Mouse (Mus musculus) midbrain, embryonic 12.5 days (tissue): Measurements from ENCODE around the gene Ptpn11. TPM values are rescaled to one million over a fixed set of nuclear protein-coding genes. Genes with fewer than 3 reads are reported as not detected.
"Not testable (repeated sequence)": the region's sequence is repeated elsewhere in the genome, so short reads cannot be mapped to it uniquely, and the experiment has no call there.

Source experiments
- ATAC-seq: fragments of 200-750 bp; cut with Nextera tagmentation; 2 replicates; pipeline ENCODE4 v1.8.0; 2017; ENCODE audit warnings: low read depth, moderate TSS enrichment, moderate library complexity; ENCODE audit not compliant: low FRiP score
- H3K27ac ChIP-seq: fragments of 300-500 bp; sonication (generic); replicated peaks from 2 replicates; pipeline ENCODE4 v1.5.1; 2016; ENCODE audit warnings: mild to moderate bottlenecking
- H3K27me3 ChIP-seq: fragments of 300-500 bp; sonication (generic); 2 replicates; pipeline ENCODE4 v1.6.1; 2016; ENCODE audit warnings: mild to moderate bottlenecking
- H3K36me3 ChIP-seq: fragments of 300-500 bp; sonication (generic); 2 replicates; pipeline ENCODE4 v1.6.1; 2016
- H3K4me1 ChIP-seq: fragments of 300-500 bp; sonication (generic); 2 replicates; pipeline ENCODE4 v1.6.1; 2016
- H3K4me2 ChIP-seq: fragments of 300-500 bp; sonication (generic); replicated peaks from 2 replicates; pipeline ENCODE4 v1.6.1; 2016; ENCODE audit warnings: mild to moderate bottlenecking, moderate library complexity
- H3K4me3 ChIP-seq: fragments of 300-500 bp; sonication (generic); 2 replicates; pipeline ENCODE4 v1.5.1; 2016; ENCODE audit warnings: mild to moderate bottlenecking
- H3K9ac ChIP-seq: fragments of 300-500 bp; sonication (generic); replicated peaks from 2 replicates; pipeline ENCODE4 v1.6.1; 2016; ENCODE audit warnings: mild to moderate bottlenecking, moderate library complexity
- H3K9me3 ChIP-seq: fragments of 300-500 bp; sonication (generic); 2 replicates; pipeline ENCODE4 v1.6.1; 2016; ENCODE audit warnings: mild to moderate bottlenecking
- WGBS: fragments of 180-500 bp; shearing (Covaris S2); methylation state at CpG from one replicate; pipeline ENCODE4 v1.1.7; 2016; 5-methylcytosine and 5-hydroxymethylcytosine counted together
- polyA plus RNA-seq: library from polyadenylated mRNA; unstranded; fragments of >200 nt; fragmentation: Nextera tagmentation; extraction: Ambion mirVana; gene quantifications from 2 replicates; pipeline ENCODE4 v1.2.1, GENCODE M21; 2016

Ptpn11 gene
- polyA plus RNA-seq, 1 experiment from 2014 or later: 24.1 TPM

DNA sequence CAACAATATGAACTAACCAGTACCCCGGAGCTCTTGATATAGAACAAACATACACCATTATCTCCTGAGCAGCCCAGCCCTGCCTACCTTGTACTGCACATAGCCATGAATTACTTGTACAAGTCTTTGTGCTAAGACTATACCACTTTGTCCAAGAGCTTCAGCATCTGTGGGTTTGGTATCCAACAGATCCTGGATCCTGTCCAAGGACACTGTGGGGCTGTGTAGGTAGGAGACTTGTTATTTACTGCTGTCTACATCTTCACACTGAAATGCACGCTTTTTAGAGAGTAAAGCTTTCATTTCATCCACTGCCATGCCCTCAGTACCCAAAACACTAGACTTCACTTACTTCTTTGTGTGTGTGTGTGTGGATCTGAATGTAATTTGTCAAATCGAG lies 33.7 kb upstream of the Ptpn11 start:
- 85% methylated on average over 3 of the region's 3 CpGs for WGBS

DNA sequence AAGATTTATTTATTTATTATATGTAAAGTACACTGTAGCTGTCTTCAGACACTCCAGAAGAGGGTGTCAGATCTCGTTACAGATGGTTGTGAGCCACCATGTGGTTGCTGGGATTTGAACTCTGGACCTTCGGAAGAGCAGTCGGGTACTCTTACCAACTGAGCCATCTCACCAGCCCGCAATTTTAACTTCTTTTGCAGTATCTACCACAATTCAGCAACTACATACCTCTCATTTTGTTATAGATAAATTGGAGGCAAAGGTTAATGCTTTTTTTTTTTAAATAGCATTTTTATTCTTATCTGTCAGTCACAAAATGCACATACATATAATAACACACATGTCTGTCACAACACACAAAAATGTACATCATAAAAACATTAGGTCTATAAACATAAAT lies 32.8 kb upstream of the Ptpn11 start:
- not testable (repeated sequence) for ATAC-seq, H3K4me3 ChIP-seq, H3K36me3 ChIP-seq, H3K27me3 ChIP-seq, H3K9me3 ChIP-seq, H3K27ac ChIP-seq, H3K4me2 ChIP-seq, H3K9ac ChIP-seq
- 91% methylated on average over 4 of the region's 4 CpGs for WGBS
- H3K4me1 ChIP-seq: peaks cover 13% of the 10 kb centered on the region

More for the DNA sequence above, 33.7 kb upstream of the Ptpn11 start:
- H3K9me3 ChIP-seq: no peaks in the 10 kb centered on the region
- H3K9ac ChIP-seq: no peak overlapping the region
- no peak overlapping the region for H3K27ac ChIP-seq
- ATAC-seq: no peak
- H3K4me3 ChIP-seq: no peak overlapping the region
- no peak overlapping the region for H3K4me2 ChIP-seq
- no peaks in the 10 kb centered on the region for H3K36me3 ChIP-seq
- peaks cover 13% of the 10 kb centered on the region for H3K4me1 ChIP-seq
- H3K27me3 ChIP-seq: no peaks in the 10 kb centered on the region

GRCm38 (mm10) chr5:121221328-121221850 lies 30.2 kb upstream of the Ptpn11 start:
- H3K4me2 ChIP-seq: peak overlapping the region; percentile 89
- peaks cover 13% of the 10 kb centered on the region for H3K4me1 ChIP-seq
- peak overlapping the region; percentile 95 for H3K9ac ChIP-seq
- H3K9me3 ChIP-seq: no peaks in the 10 kb centered on the region
- peak overlapping the region; percentile 95 for H3K4me3 ChIP-seq
- WGBS: 15% methylated on average over 22 of the region's 23 CpGs
- ATAC-seq: 0 out of 2 replicates have a peak, but pooled peaks have one; percentile 10
- no peaks in the 10 kb centered on the region for H3K36me3 ChIP-seq
- H3K27ac ChIP-seq: peak overlapping the region; percentile 92
- no peaks in the 10 kb centered on the region for H3K27me3 ChIP-seq

GRCm38 (mm10) chr5:121220732-121221301 lies 29.6 kb upstream of the Ptpn11 start:
- peak overlapping the region; percentile 92 for H3K27ac ChIP-seq
- H3K9me3 ChIP-seq: no peaks in the 10 kb centered on the region
- ATAC-seq: peak; percentile 65
- H3K4me1 ChIP-seq: peaks cover 13% of the 10 kb centered on the region
- peak overlapping the region; percentile 95 for H3K4me3 ChIP-seq
- peak overlapping the region; percentile 95 for H3K9ac ChIP-seq
- WGBS: under 1% methylated on average over 26 of the region's 38 CpGs
- H3K4me2 ChIP-seq: peak overlapping the region; percentile 89
- H3K36me3 ChIP-seq: no peaks in the 10 kb centered on the region
- H3K27me3 ChIP-seq: no peaks in the 10 kb centered on the region

- Histone ChIP-seq H3K4me3 (peak within 1 kb of the TSS; percentile 95), H3K27ac (peak within 1 kb of the TSS; percentile 92), H3K4me2 (peak within 1 kb of the TSS; percentile 89), H3K4me1 (peaks cover 13% of the 10 kb centered on the region), H3K9me3 (no peaks in the 10 kb centered on the region), H3K36me3 (no peaks in the 10 kb centered on the region), H3K27me3 (no peaks in the 10 kb centered on the region), H3K9ac (peak within 1 kb of the TSS; percentile 95)
- under 1% methylated on average over 43 of the region's 90 CpGs for WGBS
- peak; percentile 89 for ATAC-seq
Measured at GRCm38 (mm10) chr5:121219980-121220731, 29.0 kb upstream of the Ptpn11 start, which contains the start of gene Hectd4. Gene Hectd4 (plus strand): TSS chr5:121220219.

GRCm38 (mm10) chr5:121219190-121219589 lies 28.0 kb upstream of the Ptpn11 start:
- H3K27ac ChIP-seq: no peak overlapping the region

GRCm38 (mm10) chr5:121217313-121217634 lies 26.1 kb upstream of the Ptpn11 start:
- no peak overlapping the region for H3K4me2 ChIP-seq
- no peaks in the 10 kb centered on the region for H3K9me3 ChIP-seq
- no peaks in the 10 kb centered on the region for H3K27me3 ChIP-seq
- H3K27ac ChIP-seq: no peak overlapping the region
- no peak overlapping the region for H3K4me3 ChIP-seq
- H3K36me3 ChIP-seq: peaks cover 7% of the 10 kb centered on the region
- H3K9ac ChIP-seq: no peak overlapping the region
- WGBS: 81% methylated on average over 2 of the region's 2 CpGs
- peaks cover 8% of the 10 kb centered on the region for H3K4me1 ChIP-seq
- no peak for ATAC-seq

More at GRCm38 (mm10) chr5:121219190-121219589, 28.0 kb upstream of the Ptpn11 start:
- ATAC-seq: no peak
- Histone ChIP-seq H3K4me1 (peaks cover 13% of the 10 kb centered on the region), H3K36me3 (no peaks in the 10 kb centered on the region), H3K4me3 (no peak overlapping the region), H3K27me3 (no peaks in the 10 kb centered on the region), H3K4me2 (no peak overlapping the region), H3K9me3 (no peaks in the 10 kb centered on the region), H3K9ac (no peak overlapping the region)
- WGBS: 92% methylated on average over 1 of the region's 1 CpGs

GRCm38 (mm10) chr5:121216584-121217312 lies 25.6 kb upstream of the Ptpn11 start:
- H3K9me3 ChIP-seq, H3K4me1 ChIP-seq, H3K4me3 ChIP-seq, ATAC-seq, H3K4me2 ChIP-seq, H3K27me3 ChIP-seq, H3K27ac ChIP-seq, H3K9ac ChIP-seq: not testable (repeated sequence)
- WGBS: 83% methylated on average over 9 of the region's 9 CpGs
- H3K36me3 ChIP-seq: peaks cover 12% of the 10 kb centered on the region

- H3K4me2 ChIP-seq: no peak overlapping the region
- H3K27me3 ChIP-seq: no peaks in the 10 kb centered on the region
- no peak overlapping the region for H3K27ac ChIP-seq
- peaks cover under 1% of the 10 kb centered on the region; the same call in 1 of the 2 replicates for H3K4me1 ChIP-seq
- no peak overlapping the region for H3K9ac ChIP-seq
- H3K4me3 ChIP-seq: no peak overlapping the region
- ATAC-seq: no peak
- peaks cover 19% of the 10 kb centered on the region for H3K36me3 ChIP-seq
- no peaks in the 10 kb centered on the region for H3K9me3 ChIP-seq
- WGBS: 80% methylated on average over 12 of the region's 12 CpGs
Measured at GRCm38 (mm10) chr5:121216126-121216446, 24.9 kb upstream of the Ptpn11 start.

GRCm38 (mm10) chr5:121215380-121216125 lies 24.4 kb upstream of the Ptpn11 start:
- Histone ChIP-seq H3K27me3 (no peaks in the 10 kb centered on the region), H3K9me3 (no peaks in the 10 kb centered on the region), H3K4me1 (no peaks in the 10 kb centered on the region), H3K4me3 (no peak overlapping the region), H3K4me2 (no peak overlapping the region), H3K9ac (no peak overlapping the region), H3K27ac (no peak overlapping the region), H3K36me3 (peaks cover 24% of the 10 kb centered on the region)
- no peak for ATAC-seq
- 49% methylated on average over 13 of the region's 13 CpGs for WGBS

- no peaks in the 10 kb centered on the region for H3K27me3 ChIP-seq
- H3K9me3 ChIP-seq: no peaks in the 10 kb centered on the region
- H3K36me3 ChIP-seq: peaks cover 33% of the 10 kb centered on the region
- H3K4me2 ChIP-seq: no peak overlapping the region
- WGBS: 59% methylated on average over 7 of the region's 7 CpGs
- H3K9ac ChIP-seq: no peak overlapping the region
- ATAC-seq: no peak
- no peak overlapping the region for H3K4me3 ChIP-seq
- H3K27ac ChIP-seq: no peak overlapping the region
- H3K4me1 ChIP-seq: no peaks in the 10 kb centered on the region
Measured at GRCm38 (mm10) chr5:121214707-121215106, 23.5 kb upstream of the Ptpn11 start.
